Mouse (Mus musculus): ENCODE results near the gene Uba52. TPM values are rescaled to one million over a fixed set of nuclear protein-coding genes. Genes with fewer than 3 reads are reported as not detected.
A peak's percentile ranks its signal among the peaks of the same experiment; 100 is the strongest.

The Uba52 gene
- 100 to 1,000 TPM; 924 to 953 TPM for total RNA-seq (2021)
- long read RNA-seq, experiment 1, transcript Uba52-201 (4 exons, 541 nt) = minor isoform, 38 of 297 reads
- long read RNA-seq, experiment 1, transcript Uba52-205 (4 exons, 705 nt) = minor isoform, 21 of 297 reads
- long read RNA-seq, experiment 1, transcript Uba52-203 (4 exons, 711 nt) = major isoform, 218 of 297 reads
- long read RNA-seq, experiment 1, transcript Uba52-208 (3 exons, 387 nt) = minor isoform, 11 of 297 reads
- long read RNA-seq, experiment 1, partial matches to known transcripts = 0 of 297 reads
- long read RNA-seq, experiment 1, other reads (novel, unspliced or antisense) = 6 of 297 reads
- long read RNA-seq, experiment 2, transcript Uba52-203 (4 exons, 711 nt) = major isoform, 230 of 295 reads
- long read RNA-seq, experiment 2, transcript Uba52-208 (3 exons, 387 nt) = minor isoform, 7 of 295 reads
- long read RNA-seq, experiment 2, transcript Uba52-205 (4 exons, 705 nt) = minor isoform, 23 of 295 reads
- long read RNA-seq, experiment 2, transcript Uba52-201 (4 exons, 541 nt) = minor isoform, 20 of 295 reads
- long read RNA-seq, experiment 2, partial matches to known transcripts = 2 of 295 reads
- long read RNA-seq, experiment 2, other reads (novel, unspliced or antisense) = 7 of 295 reads

DNA sequence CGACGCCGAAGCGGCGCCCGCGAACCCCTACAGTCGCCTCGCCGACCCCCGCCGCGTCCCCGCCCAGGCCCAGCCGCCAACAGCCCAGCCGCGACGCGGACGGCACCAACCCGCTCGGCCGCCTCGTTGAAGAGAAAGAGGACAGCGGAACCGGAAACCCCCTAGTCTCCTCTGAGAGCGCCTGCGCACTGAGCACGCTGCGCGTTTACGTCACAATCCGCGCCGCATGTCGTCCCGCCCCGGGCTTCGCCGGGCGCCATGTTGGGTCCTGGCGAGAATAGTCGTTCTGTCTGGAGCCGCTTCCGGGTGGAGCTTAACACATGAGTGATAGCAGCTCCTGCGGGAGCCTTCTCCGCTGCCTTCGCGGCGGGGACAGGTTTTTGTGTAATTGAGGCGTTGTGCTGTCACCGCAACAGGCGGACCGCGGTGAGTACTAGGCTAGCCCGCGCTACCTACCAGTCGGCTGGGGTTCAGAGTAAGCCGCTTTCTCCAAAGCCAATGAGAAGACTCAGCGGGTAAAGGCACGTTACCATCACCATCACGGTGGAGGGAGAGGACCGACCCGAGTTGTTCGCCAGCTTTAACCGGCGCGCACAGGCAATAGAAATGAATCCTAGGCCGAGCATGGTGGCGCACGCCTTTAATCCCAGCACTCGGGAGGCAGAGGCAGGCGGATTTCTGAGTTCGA, at the start of gene Uba52:
Gene Uba52, minus strand, starts transcription at position 574 of the 688 bp plus-strand sequence.
- peak; percentile 98 for DNase-seq (ENCODE audit: low spot score in 2 of 2)

DNA sequence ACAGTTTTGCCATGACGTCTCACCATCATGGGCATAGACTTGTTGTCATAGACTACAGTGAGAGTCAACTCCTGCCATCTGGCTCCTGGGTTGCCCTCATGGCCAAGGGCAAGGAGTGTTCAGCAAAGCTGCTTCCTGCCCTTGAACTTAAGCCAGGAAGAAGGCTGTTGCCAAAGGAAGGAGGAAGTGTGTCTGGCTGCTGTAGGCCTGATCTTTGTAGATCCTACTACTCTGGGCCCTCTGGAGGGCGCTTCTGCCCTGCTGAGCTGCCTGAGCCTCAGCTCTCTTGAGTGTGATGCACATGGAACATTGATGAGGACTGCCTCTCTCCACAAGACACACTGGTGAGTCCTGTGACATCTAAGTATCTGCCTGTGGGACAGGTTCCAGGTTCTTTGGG, 49.5 kb upstream of the Uba52 start:
- DNase-seq (ENCODE audit: low spot score in 2 of 2) = no peak

DNA sequence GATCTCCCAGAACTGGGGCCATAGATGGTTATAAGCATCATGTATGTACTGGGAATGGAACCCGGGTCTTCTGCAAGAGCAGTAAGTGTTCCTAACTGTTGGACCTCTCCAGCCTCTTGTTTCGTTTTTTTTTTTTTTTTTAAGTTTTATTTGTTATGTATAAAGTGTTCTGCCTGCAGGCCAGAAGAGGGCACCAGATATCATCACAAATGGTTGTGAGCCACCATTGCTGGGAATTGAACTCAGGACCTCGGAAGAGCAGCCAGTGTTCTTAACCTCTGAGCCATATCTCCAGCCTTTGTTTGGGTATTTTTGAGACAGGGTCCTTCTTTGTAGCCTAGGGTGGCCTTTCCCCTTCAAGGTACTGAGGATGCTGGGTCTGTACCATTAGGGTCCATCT, 48.4 kb upstream of the Uba52 start:
- DNase-seq (ENCODE audit: low spot score in 2 of 2) = no peak

DNA sequence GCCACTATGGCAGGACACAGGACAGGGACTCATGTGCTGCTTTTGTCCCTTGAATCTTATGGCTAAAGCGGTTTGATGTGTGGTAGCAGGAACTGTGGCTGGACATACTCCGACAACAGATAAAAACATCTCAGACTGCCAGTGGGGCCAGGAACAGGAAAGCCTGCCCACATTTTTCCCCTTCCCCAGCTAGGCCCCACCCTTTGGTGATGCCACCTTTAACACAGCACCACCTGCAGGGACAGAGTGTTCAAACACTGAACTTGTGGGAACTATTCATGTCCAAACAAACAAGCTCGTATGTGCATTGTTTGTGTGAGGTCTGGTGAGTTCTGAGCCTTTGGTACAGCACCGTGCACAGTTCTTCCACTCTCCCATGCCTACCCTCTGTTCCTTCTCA, 47.7 kb upstream of the Uba52 start:
- no peak for DNase-seq (ENCODE audit: low spot score in 2 of 2)

DNA sequence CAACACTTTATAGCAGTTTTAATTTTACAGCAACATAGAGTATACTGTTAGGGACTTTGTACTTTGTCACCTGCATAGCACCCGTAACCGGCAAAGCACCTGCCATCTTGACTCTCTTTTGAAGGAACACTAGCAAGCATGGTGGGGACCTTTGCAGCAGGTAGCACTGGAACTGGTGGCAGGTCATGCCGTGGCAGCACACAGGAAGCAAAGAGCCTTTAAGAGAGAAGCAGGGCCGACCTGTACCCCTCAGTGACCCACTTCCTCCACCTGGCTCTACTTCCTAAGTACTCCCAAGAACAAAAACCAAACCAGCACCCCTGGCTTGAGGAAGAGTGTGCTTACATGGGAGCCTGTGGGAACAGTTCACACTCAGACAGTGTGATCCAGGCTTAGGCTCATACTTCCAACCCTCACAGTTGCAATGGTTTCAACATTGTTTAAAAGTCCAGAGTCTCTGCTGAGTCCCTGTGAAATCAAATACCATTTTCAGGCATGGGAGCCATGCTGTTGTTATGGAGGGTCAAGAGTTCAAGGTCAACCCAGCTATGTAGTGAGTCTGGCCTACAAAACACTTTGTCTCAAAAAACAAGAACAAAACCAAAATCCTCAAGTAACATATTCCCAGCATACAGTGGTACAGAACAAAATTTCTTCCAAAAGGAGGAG, 44.6 kb upstream of the Uba52 start:
- no peak for DNase-seq (ENCODE audit: low spot score in 2 of 2)

DNA sequence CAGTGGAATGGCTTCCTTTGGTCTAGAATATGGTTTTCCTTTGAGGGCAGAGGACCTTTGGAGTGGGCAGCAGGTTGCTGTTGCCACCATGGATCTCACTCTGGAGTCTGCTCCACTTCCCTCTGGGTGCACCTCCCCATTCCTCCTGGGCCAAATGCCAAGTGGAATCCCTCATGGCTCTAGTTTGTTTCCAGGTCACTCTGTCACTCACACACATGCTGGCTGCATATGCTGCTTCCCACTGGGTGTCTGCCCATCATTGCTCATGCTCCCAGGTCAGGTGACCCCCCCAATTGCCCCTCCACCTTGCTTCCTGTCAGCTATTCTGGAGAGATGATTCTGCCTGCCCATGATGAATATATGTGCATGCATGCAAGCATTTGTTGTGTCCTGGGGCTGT, 43.1 kb upstream of the Uba52 start:
- no peak for DNase-seq (ENCODE audit: low spot score in 2 of 2)

DNA sequence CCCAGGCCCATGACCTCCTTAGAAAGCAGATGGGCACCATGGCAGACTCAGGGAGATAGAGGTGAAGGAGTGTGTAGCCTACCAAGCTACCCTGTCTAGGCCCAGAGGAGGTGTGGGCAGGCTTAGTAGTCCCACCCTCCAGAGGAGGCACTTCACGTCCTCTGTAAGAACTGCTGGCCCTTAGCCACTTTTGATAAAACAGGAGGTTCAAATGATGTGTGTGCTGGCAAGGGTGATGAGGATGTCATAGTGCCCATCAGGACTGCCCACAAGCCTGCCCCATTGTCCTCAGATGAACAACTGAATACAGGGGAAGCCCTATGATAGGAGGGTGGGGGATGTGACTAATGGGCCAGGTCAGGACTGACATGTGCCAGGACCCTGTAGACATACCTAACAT, 42.2 kb upstream of the Uba52 start:
- DNase-seq (ENCODE audit: low spot score in 2 of 2) = no peak

DNA sequence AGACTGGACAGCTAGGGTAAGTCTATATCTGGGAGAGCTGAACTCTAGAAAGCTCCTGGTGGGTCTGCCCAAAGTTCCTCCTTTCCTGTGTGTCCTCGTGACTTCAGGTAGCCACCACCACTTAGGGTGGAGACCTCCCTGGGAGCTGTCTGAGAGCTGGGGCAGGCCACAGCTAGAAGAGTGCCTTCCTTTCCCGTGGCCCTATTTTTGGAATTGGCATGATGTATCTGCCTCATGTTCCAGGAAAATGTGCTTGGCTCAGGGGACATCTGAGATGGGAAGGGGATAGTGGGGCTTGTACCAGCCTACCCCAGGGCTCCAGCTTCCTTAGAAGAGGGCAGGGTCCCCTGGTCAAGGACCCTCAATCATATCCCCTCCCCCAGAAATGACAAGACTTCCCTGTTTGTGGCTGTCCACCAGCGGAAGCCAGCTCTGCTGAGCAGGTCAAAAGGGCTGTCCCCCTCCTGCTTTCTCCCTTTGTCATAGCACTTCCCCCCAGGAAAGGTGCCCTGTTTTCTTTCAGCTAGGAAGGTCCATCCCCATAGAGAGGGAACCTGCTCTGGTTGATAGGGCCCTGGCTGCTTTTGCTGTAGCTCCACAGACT, 41.1 kb upstream of the Uba52 start:
- DNase-seq (ENCODE audit: low spot score in 2 of 2) = no peak

DNA sequence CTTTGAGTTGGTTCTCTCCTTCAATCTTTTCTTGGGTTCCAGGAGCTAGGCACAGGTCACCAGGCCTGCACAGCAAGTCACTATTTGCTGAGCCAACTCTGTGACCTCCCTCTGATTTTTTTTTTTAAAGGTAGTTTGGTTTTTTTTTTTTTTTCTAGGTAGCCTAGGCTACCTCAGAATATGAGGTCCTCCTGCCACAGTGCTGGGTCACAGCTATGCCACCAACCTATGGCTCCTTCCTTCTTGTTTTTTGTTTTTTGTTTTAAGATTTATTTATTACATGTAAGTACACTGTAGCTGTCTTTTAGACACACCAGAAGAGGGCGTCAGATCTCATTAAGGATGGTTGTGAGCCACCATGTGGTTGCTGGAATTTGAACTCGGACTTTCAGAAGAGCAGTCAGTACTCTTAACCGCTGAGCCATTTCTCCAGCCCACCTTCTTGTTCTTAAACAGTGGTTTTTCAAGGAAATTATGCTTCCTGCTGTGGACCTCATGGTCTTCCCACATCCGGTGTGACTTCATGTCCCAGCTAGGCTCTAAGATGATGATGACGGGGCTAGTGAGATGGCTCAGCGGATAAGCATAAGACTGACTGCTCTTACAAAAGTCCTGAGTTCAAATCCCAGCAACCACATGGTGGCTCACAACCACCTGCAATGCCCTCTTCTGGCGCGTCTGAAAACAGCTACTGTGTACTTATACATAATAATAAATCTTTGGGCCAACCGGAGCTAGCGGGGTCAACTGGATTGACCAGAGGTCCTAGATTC, 39.0 kb upstream of the Uba52 start:
- no peak for DNase-seq (ENCODE audit: low spot score in 2 of 2)

DNA sequence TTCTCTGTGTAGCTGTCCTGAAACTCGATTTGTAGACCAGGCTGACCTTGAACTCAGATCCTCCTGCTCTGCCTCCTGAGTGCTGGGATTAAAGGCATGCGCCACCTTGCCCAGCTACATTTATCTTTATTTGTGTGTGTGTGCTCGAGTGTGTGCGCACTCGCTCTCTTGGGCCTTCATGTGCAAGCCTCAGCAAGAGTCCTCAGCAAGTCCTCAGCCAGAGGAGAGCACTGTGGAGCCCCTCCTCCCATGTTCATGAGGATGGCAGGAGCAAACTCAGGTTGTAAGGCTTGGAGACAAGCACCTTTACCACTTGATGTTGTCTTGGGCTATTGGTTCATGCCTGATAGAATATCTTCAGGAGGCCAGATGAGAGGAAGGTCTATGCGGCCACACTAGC, 37.2 kb upstream of the Uba52 start:
- DNase-seq (ENCODE audit: low spot score in 2 of 2) = no peak

DNA sequence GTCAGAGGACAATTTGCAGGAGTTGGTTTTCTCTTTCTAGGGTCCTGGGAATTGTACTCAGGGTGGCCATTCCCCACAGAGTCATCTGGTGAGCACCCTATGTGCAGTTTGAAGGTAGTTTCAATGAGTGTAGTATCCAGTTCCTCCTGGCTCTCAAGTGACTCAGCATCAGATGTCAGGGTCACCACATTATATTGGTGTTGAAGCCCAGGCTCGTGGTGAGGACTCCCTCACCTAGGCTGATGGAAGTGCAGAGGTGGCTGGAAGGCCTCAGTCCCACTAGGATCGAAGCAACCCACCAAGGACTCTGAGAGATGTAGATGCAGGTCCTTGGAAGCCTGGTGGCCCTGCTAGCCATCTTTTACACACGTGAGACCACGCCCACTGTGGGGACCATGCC, 35.8 kb upstream of the Uba52 start:
- DNase-seq (ENCODE audit: low spot score in 2 of 2) = no peak

DNA sequence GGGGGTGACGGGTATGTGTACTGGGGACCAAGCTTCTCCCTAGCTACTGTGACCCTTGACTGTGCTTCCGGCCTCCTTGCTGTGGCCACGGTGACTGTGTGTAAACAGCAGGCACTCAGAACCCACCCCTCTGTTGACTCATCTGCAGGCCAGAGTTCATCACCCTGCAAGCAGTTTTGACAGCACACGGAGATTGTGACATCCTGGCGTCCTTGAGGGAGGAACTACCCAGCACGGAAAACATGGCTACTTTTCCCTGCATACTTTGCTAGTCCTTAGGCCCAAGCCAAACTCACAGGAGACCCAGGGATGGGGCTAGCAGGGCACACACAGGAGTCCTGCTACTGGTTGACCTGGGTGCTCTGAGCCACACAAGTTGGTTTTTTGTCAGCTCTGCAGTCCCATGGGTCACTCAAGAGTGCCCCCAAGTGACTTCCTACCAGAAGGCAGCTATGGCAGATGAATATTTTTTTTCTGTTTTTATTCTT, 33.6 kb upstream of the Uba52 start:
- DNase-seq (ENCODE audit: low spot score in 2 of 2) = no peak

DNA sequence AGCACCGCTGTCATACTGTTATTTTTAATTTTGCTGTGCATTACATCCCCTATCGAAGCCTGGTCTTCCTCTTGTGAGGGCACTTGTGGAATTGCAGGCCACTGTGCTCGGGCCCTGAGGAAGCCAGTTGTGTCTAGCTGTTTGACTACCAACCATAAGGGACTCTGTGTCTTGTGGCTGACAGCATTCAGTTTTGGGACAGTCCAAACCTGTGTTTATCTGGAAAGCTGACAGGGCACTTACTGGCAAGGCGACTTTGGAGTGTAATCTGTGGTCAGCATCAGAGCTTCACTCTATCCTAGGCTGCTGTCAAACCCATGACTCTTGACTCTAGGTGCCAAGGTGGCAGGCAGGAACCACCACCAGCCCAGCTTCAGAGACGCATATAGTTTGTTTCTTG, 30.5 kb upstream of the Uba52 start:
- DNase-seq (ENCODE audit: low spot score in 2 of 2) = no peak

DNA sequence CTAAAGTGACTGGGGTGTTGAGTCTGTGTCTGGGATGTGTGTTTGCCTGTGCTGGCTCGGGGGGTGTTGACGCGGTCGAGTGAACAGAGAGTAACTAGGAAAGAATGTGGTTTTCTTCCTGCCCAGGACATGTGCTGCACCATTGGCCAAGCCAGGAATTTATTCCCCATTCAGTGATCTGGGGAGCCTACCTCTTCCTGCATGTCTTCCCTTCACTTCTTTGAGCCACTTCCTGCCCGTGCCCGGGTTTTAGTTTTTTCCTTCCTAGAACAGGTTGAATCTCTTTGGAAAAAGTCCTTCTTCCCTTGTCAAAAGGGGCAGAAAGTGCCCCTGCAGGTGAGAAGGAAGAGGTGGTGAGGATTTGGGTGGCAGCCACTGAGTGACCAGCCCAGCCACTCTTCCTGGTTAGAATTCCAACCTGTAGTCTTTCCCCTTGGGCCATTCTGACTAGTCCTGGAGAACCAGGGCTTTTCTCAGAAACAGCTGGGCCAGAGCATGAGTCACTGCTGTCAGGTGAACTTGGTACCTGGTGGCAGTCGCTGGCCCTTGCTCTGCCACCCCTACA, 30.0 kb upstream of the Uba52 start:
- no peak for DNase-seq (ENCODE audit: low spot score in 2 of 2)

DNA sequence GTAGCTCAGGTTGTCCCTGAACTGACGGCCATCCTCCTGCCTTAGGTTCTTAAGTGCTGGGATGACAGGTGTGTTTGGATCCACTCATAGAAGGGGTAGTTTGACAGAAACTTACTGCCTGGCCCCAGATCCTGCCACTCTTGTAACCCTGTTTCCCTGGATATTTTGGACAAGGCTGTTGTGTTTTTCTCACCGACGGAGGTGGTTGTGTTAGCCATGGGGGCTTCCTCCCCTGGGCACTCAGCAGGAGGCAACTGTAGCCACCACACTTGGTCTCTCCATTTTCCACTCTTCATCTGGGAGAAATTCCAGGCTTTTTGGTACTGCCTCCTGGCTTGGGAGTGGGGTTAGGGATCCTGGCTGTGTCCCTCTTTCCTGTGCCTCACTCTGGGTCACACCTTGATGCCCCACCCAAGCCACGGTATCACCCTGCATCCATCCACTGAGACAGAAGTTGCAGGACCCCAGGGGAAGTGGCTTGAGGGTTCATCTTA, 29.5 kb upstream of the Uba52 start:
- no peak for DNase-seq (ENCODE audit: low spot score in 2 of 2)

DNA sequence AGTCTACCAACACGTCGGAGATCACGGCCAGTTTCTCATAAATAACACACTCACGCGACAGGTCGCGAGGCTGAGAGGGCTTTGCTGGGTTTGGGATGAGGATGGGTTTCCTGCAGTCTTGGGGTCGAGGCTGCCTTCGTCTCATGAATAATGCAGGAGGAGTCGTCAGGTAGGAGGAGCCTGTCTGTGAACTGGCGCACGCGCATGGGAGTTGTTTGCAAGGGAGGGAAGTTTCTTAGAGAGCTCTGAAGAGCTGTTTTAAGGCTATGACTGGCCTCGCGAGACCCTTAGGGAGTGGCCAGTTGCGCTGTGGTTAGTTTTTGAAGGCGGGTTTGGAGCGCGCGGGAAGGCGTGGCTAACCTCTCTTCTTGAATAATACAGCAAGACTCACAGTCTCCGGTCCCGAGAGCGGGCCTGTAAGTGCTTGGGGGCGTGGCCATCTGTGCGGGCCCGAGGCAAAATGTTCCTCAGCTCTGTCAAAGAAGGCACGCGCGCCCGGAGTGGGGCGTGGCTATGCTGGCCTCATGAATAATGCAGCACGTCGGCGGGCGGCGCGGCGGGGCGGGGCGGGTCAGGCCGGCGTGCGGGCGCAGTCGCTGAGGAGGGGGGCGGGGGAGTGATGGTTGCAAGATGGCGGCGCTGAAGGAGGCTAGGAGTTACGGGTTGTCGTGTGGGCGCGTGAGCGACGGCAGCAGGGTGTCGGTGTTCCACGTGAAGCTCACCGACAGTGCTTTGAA, 28.6 kb upstream of the Uba52 start, which contains the start of gene Ell:
Gene Ell, plus strand, starts transcription at position 381 of the 737 bp plus-strand sequence.
- peak; percentile 99 to 100 for DNase-seq (ENCODE audit: low spot score in 2 of 2)

DNA sequence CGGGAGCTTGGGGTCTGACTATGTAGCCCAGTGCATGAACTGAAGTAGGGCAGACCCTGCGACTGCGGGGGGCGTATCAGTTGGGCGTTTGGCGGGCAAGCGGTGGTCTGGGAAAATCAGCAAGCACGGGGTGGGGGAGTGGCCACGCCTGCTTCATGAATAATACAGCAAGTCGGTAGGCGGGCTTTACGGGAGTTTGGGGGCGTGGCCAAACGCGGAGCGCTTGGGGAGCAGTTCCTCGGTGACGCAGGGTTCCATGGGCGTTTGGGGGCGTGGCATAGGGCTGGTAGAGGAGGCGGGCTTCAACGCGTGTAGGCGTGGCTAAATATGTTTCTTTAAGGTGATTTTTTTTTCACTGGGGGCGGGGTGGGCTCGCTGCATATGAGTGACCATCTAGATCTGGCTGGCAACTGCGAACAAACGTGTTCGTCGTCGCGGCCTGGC, 28.1 kb upstream of the Uba52 start:
- DNase-seq (ENCODE audit: low spot score in 2 of 2) = peak; percentile 100

DNA sequence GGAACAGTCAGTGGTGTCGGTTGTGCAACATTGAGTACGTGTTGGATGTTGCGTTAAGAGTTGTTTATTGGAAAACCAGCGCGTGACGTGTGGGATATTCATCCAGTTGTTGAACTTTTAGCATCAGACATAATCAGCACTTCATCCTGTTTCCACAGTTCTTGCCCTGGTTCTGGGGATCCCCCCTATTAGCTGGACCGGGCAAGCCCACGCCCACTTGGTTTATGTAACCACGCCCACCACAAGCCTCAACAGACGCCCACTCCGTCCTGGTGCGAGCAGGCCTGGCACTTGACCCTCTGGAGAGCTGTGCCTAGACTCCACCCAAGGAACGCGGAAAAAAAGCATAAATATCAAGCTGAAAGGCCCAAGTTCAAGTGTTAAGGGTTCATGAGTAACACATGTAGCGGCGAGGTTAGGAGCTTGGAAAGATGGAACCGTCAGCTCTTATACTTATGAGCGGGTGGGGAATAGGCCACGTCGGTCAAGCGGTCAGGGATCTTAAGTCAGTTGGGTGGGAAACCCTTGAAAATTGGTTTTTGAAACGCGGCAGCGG, 27.5 kb upstream of the Uba52 start:
- DNase-seq (ENCODE audit: low spot score in 2 of 2) = no peak

DNA sequence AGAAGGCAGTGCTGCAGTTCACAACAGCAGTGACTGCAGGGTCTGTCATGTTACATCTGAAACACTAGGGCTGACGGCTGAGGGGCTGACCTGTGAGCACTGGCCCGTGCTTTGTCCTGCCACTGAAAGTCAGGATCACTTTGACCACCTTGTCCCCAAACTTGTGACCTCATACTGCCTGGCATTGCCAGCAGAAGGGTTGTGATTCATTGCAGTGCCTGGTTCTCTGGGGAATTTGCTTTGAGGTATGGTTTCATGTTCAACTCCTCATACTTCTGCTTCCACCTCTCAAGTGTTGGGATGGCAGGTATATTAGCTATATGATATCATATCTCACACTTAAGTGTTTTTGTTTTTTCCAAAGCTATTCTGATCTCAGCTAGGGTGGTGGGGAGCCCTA, 25.1 kb upstream of the Uba52 start:
- no peak for DNase-seq (ENCODE audit: low spot score in 2 of 2)

All from left cerebral cortex, adult 18-20 months (tissue).